Mouse (Mus musculus) MN1 (cell line): Measurements from ENCODE around the gene Prrc2b.

Experiments used
- DNase-seq: peaks from one replicate; pipeline ENCODE4 v3.0.0-alpha.2; 2016; ENCODE audit warnings: low spot score

The Prrc2b gene

GRCm38 (mm10) chr2:32162102-32162501, 11.2 kb downstream of the Prrc2b start:
- DNase-seq: no peak

- no peak for DNase-seq
These were observed 11.8 kb downstream of the Prrc2b start for GRCm38 (mm10) chr2:32162646-32163045.

GRCm38 (mm10) chr2:32163057-32163456, 12.2 kb downstream of the Prrc2b start:
- no peak for DNase-seq

GRCm38 (mm10) chr2:32164503-32164902, 13.6 kb downstream of the Prrc2b start:
- DNase-seq: no peak

GRCm38 (mm10) chr2:32165040-32165800, 14.3 kb downstream of the Prrc2b start:
- no peak for DNase-seq

- DNase-seq: no peak
These were observed 15.7 kb downstream of the Prrc2b start for GRCm38 (mm10) chr2:32166581-32166980.

GRCm38 (mm10) chr2:32167034-32167770, 16.3 kb downstream of the Prrc2b start:
- no peak for DNase-seq

GRCm38 (mm10) chr2:32167819-32168218, 16.9 kb downstream of the Prrc2b start:
- peak; percentile 86 for DNase-seq

- DNase-seq: no peak
These were observed 18.4 kb downstream of the Prrc2b start for GRCm38 (mm10) chr2:32169292-32169691.

- no peak for DNase-seq
These were observed 19.1 kb downstream of the Prrc2b start for GRCm38 (mm10) chr2:32170010-32170409.

- no peak for DNase-seq
These were observed 21.0 kb downstream of the Prrc2b start for GRCm38 (mm10) chr2:32171658-32172433.

GRCm38 (mm10) chr2:32174170-32174741, 23.4 kb downstream of the Prrc2b start:
- peak; percentile 89 for DNase-seq

- peak; percentile 50 for DNase-seq
These were observed 24.2 kb downstream of the Prrc2b start for GRCm38 (mm10) chr2:32175051-32175466.

GRCm38 (mm10) chr2:32175508-32175907, 24.6 kb downstream of the Prrc2b start:
- DNase-seq: no peak

GRCm38 (mm10) chr2:32176848-32177247, 26.0 kb downstream of the Prrc2b start:
- no peak for DNase-seq

GRCm38 (mm10) chr2:32177397-32178060, 26.6 kb downstream of the Prrc2b start:
- DNase-seq: no peak

GRCm38 (mm10) chr2:32179363-32179762, 28.5 kb downstream of the Prrc2b start:
- no peak for DNase-seq

- no peak for DNase-seq
These were observed 29.2 kb downstream of the Prrc2b start for GRCm38 (mm10) chr2:32180127-32180526.

GRCm38 (mm10) chr2:32181364-32181763, 30.5 kb downstream of the Prrc2b start:
- DNase-seq: no peak

- DNase-seq: no peak
These were observed 31.2 kb downstream of the Prrc2b start for GRCm38 (mm10) chr2:32182119-32182518.

- no peak for DNase-seq
These were observed 31.9 kb downstream of the Prrc2b start for GRCm38 (mm10) chr2:32182676-32183296.
